Mouse (Mus musculus) MEL (cell line): ENCODE measurements around the gene Fcrls.

Experiments used
- CHD2 ChIP-seq: IDR thresholded peaks from 2 replicates; pipeline ENCODE4 v1.6.1; 2011; ENCODE audit warnings: low read length, improper control_type of control experiment
- CTCF ChIP-seq, 3 experiments: IDR thresholded peaks in 2 of 3; conservative IDR thresholded peaks in 1 of 3; 2 replicates each; pipeline ENCODE4 v1.5.1; 2011 to 2012; ENCODE audit warnings: low read length in 3 of 3, low read depth in 2 of 3, mild to moderate bottlenecking in 2 of 3, improper control_type of control experiment in 1 of 3, inconsistent platforms in 1 of 3, mixed read lengths in 1 of 3, moderate library complexity in 1 of 3; ENCODE audit not compliant: control insufficient read depth in 1 of 3, insufficient read depth in 1 of 3, poor library complexity in 1 of 3, severe bottlenecking in 1 of 3
- GATA1 ChIP-seq: IDR thresholded peaks from 2 replicates; pipeline ENCODE4 v1.6.1; 2011; ENCODE audit warnings: low read depth, low read length, improper control_type of control experiment
- MAFK ChIP-seq: IDR thresholded peaks from 2 replicates; pipeline ENCODE4 v1.6.1; 2011; ENCODE audit warnings: low read depth, mild to moderate bottlenecking, low read length, improper control_type of control experiment, borderline replicate concordance
- POLR2A ChIP-seq, 2 experiments: IDR thresholded peaks; 2 replicates each; pipeline ENCODE4 v1.6.1; 2011 to 2012; ENCODE audit warnings: low read length in 2 of 2, mild to moderate bottlenecking in 2 of 2, control low read depth in 1 of 2, improper control_type of control experiment in 1 of 2, low read depth in 1 of 2, moderate library complexity in 1 of 2; ENCODE audit not compliant: control insufficient read depth in 1 of 2, insufficient read depth in 1 of 2, poor library complexity in 1 of 2

GRCm38 (mm10) chr3:87255239-87255638, 8.3 kb downstream of the Fcrls start:
- no peak for TF ChIP-seq CTCF (IDR thresholded peaks at IDR 0.05 in 2 of 3, conservative IDR thresholded peaks at IDR 0.05 in 1 of 3; ENCODE audit: control insufficient read depth in 1 of 3, insufficient read depth in 1 of 3, low read depth in 2 of 3, low read length in 3 of 3, poor library complexity in 1 of 3, severe bottlenecking in 1 of 3)
- TF ChIP-seq CHD2: no peak
- TF ChIP-seq POLR2A (IDR thresholded peaks at IDR 0.05; ENCODE audit: control insufficient read depth in 1 of 2, insufficient read depth in 1 of 2, low read depth in 1 of 2, low read length in 2 of 2, poor library complexity in 1 of 2): no peak
- TF ChIP-seq GATA1: no peak
- no peak for TF ChIP-seq MAFK
